Mouse (Mus musculus): ENCODE measurements around the gene Mecom.

Gene Mecom

DNA sequence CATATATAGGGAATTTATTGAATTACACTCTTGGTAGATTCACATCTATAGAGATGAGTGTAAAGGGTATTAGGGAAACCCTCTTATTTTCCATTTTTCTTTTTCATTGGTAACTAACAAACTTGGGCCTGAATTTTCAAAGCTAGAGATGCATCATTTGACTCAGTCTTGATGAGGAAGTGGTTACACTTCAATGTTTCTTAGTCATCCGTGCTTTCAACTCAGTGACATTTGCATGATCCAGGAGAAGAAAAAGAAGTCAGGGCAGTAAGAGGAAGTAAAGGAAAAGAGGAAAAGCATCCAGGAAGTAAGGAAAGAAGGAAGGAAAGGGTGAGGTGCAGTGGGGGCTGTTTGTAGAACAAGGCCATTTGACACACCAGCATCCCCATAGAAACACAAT, 556.3 kb downstream of the Mecom start:
- no peak for DNase-seq (ENCODE audit: inconsistent age in 2 of 2, low spot score in 1 of 2)

DNA sequence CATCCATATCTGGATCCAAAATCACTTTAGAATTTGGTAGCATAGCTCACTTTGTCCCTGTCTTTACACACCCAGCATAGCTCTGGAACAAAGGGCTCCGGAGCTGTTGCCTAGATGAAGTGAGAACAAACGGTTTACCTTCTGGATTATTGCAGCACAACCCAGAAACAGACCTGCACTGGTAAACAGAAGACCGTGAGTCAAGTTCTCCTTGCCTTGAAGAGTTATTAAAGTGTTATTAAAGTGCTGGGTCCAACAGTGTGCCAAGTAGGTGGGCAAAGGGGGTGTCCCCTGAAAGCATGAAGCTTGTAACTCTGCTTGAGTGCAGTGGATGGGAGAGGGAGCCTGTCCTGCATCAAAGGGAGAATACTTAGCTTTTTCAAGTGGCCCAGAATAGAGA, 563.4 kb downstream of the Mecom start:
- DNase-seq (ENCODE audit: inconsistent age in 2 of 2, low spot score in 1 of 2) = no peak

DNA sequence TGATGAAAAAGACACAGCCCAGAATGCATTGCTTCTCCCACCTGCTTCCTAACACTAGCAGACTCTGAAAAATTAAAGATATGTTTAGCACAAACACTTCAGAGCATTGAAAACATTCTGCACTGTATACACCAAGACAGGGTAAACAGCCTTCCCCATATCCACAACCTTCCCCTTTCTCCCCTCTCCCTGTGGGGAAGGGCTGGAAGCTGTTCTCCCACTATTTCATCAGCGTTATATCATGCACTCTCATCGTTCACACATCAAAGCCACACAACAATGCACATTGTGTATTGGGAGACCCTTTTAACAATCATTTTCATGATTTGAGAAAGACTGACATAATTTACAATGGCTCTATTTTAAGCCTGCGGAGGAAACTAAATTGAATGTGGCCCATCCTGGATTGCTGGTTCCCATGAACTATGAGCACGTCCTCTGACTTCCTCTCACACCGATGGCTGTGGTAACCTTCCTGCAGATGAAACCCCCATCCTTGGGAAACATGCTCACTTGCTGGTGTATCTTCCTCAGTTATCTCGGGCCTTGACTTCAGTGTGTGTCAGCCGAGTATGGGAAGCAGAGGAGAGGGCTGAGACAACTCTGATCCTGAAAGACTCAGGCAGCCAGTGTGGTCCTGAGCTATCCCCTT, 566.4 kb downstream of the Mecom start:
- DNase-seq (ENCODE audit: inconsistent age in 2 of 2, low spot score in 1 of 2) = peak; percentile 7 to 26

DNA sequence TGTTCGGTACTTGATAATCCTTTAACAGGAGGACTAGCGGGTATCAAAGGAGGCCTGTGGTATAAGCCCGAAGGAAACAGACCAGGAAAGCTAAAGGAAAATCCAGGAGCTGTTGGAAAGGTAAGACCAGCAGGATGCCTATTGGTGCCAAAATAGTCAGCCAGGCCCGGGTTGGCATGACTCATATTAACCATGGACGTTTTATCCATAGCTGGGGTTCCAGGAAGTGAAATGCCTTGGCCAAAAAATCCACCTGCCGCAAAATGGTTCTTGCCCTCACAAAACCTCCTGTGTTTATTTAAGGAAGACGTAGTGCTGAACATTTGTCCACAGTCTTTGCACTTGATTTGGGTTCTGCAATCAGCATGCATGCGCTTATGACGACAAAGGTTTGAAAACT, 567.3 kb downstream of the Mecom start:
- no peak for DNase-seq (ENCODE audit: inconsistent age in 2 of 2, low spot score in 1 of 2)

DNA sequence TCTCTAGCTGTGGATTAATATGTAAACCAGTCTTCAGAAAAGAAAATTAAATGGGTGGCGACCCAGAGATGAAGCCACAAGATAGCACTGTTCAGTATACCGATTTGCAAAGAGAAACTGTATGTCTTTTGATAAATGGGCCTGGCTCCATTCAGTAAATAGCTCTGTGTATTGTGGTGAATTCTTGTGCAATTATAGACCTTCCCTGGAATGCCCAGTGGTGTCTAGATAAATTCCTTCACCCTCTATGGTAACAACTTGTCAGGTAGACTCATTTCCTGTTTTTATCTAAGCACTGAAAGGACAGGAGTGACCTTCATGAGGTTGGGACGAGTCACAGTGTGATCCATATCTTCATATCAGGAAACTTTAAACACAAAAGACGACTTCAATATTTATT, 571.2 kb downstream of the Mecom start:
- DNase-seq (ENCODE audit: inconsistent age in 2 of 2, low spot score in 1 of 2) = no peak

DNA sequence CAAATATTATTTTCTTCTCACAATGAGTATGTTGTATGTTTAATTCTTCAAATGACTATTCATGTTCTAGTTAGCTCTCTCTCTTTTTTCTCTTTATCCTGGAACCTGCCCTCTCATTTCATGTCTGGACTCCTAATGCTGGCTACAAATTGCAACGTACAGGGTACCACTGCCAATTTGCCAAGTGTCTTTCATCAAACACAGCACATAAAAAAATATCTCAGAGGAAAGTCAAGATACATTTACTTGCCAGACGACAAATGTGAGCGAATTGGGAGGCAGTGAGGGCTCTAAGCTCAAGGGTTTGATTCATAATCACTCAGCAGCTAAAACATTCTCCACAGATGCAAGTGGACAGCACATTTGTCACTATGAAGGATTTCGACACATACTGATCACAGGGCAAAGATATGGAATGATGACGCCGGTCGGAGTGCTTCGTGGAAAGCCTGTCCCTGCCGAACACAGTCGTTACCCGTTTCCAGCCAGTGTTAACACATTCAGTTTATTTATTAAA, 579.3 kb downstream of the Mecom start:
- DNase-seq (ENCODE audit: inconsistent age in 2 of 2, low spot score in 1 of 2) = no peak

DNA sequence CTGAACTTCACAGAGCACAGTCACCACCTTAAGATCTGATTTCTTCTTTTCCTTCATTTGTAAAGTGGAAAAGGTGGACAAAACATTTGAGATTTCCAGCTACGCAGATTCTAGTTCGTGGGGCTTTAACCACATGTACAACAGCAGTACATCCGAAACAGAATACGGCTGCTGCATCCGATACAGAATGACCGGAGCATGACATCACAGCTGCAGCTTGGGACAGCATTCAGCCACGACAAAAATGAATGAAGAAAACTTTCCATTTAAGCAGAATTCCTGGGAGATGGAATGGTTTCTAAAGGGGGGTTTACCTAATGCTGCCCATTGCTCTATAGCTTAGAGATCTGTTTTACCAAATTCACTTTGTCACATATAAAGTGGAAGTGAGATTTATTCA, 583.9 kb downstream of the Mecom start:
- DNase-seq (ENCODE audit: inconsistent age in 2 of 2, low spot score in 1 of 2) = no peak

DNA sequence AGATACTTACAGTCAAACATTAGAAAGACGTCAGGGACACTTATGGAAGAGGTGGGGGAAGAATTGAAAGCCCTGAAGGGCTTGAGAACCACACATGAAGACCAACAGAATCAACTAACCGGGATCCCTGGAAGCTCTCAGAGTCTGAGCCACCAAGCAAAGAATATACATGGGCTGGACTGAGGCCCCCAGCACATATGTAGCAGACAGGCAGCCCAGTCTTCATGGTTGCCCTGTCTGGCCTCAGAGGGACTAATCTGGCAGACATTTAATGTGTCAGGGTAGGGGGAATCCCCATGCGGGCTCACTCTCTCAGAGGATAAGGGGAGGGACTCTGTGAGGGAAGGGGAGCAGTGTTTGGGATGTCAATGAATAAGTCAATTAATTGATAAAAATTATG, 584.4 kb downstream of the Mecom start:
- no peak for DNase-seq (ENCODE audit: inconsistent age in 2 of 2, low spot score in 1 of 2)

DNA sequence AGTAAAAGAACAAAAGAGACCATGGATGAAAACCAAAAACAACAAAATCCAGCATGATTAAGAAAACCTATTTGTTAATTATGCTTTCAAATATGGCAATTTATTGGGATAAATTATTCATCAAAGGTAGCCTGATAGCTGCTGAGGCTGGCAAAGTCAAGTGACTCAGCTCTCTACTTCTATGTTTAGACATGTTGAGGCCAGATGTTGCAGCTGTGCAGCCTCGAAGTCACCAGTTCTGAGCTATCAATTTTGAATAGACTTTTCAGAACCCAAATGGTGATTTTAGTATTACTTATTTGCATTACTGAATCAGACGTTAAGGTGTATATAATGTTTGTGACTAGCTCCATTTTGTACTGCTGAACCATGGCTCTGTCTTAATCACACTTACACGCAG, 588.8 kb downstream of the Mecom start:
- no peak for DNase-seq (ENCODE audit: inconsistent age in 2 of 2, low spot score in 1 of 2)

DNA sequence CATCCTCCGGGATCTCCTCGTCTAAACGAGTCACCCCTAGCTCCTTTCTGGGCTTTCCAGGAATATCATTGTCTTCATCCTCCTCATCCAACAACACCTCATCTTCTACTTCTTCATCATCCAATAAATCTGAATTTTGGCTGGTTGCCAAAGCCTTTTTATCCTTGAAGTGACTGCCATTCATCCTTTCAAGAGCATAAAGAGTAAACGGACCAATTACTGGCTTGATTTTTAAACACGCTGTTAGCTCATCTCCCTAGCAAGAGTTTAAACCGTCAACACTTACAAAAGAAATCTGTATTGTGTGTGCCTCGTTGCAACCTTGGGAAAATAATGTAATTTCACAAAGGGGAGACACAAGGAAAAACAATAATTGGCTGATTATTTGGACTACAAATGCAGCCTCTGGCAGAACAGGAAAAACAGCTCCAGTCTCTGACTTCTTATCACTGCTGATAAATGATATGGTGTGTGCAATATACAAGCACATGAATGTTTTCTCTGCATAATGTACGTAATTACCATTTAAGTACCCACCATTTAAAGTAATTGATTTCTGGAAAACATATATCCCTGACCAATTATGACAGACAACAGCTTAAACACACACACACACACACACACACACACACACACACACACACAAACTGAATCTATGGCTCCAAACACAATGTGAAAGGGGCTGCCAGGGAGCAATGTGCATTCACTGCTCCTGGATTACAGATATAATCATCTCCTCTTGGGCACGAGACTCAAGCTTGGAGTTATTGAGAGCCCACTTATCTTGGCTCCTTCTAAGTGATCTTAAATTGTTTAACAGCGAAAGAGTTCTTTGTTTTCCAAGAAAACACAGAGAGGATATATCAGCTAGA, 590.2 kb downstream of the Mecom start:
- DNase-seq (ENCODE audit: inconsistent age in 2 of 2, low spot score in 1 of 2) = no peak

DNA sequence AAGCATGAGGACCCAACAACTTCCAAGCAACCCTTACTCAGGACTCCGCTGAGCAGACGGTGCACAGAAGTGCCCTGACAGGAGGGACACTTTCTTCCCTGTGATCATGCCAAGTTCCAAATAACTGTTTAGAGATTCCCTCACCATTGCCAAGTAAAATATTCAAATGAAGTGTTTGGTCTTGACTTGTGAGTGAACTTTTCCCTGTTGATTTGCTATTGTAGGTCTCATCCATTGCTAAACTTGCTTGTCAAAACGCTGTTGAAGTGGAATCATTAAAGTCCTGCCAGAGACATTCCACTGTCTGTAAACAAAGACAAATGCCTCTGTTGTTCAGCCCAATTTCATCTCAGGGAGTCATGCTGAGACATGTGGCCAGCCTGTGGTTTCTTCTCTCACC, 594.5 kb downstream of the Mecom start:
- DNase-seq (ENCODE audit: inconsistent age in 2 of 2, low spot score in 1 of 2) = no peak

DNA sequence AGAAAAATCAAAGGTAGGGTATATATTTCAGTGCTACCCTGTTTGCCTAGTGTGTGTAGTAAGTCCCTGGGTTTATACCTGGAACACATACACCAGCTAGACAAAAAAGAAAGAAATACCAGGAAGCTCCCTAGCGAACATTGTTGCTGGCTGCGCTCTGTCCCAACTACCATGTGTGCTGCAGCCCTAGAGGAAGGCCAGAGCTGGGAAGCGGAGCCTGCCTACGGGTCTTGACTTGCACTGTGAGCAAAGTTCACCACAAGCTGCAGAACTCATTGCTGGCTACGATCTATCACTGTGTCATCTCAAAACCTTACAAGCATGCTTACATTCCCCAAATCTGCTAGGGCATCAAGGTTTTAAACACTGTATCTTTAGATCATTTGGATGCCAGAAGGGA, 597.0 kb downstream of the Mecom start:
- no peak for DNase-seq (ENCODE audit: inconsistent age in 2 of 2, low spot score in 1 of 2)

DNA sequence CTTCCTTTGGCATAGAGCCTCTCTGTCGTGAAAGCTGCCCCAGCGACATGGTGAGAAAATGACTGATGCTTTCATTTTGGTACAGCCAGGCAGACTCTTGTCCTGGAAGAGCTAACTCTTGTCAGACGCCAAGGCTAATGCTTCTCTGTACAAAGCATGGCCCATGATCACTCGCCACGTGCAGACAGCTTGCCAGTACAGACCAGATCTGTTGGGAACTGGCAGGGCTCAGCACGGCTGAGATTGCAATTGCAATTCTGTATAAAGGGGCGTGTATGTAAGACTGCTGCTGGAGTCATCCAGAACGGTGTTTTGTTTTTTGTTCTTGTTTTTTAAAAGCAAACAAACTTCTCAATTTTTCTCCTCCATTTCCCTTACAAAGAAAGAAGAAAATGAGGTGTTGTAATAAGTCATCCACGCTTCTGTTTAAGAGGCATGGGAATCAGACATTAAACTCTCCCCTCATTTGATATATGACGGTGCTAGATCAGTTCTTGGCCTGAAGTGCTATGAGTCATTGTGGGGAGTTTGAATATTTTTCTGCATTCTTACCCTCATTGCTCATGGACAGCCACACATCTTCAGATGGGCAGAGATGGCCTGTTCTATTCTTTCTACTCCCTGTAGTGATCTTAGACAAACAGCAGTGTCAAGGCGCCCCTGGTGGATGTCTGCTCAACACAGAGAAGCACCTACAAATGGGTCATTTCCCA, 644.1 kb downstream of the Mecom start:
- DNase-seq (ENCODE audit: inconsistent age in 2 of 2, low spot score in 1 of 2) = peak; percentile 14 to 62
